24 mouse cellular contexts compared by ENCODE assay signal in genomic region chr2:92124523-92124922, GRCm38 (mm10).
"Had no signal": no experiment of that assay in that cellular context is flagged by ENCODE, and none has a peak within 500 bp of the region (broad histone marks: within the 10 kb centered on the region; RNA-seq: fewer than 3 reads in every experiment).

No protein-coding gene starts in this region.

- DNase-seq: gastrocnemius, postnatal 14 days; gastrocnemius, postnatal 36 days; heart, adult 2 months; heart, postnatal 14 days; heart, postnatal 36 days; kidney, adult 18-20 months; kidney, adult 8-10 months; kidney, postnatal 10 days; kidney, postnatal 25 days; layer of hippocampus, adult 9-11 months; layer of hippocampus, postnatal 36 days; left cerebral cortex, postnatal 4 days had no signal

- H3K27ac ChIP-seq: heart, adult 2 months; heart, embryonic 13.5 days; heart, embryonic 15.5 days; hindbrain, embryonic 10.5 days; hindbrain, embryonic 12.5 days; hindbrain, embryonic 14.5 days; intestine, embryonic 15.5 days; limb, embryonic 13.5 days; limb, embryonic 15.5 days; liver, embryonic 12.5 days had no signal

- H3K4me1 ChIP-seq: heart, embryonic 13.5 days; heart, embryonic 15.5 days; hindbrain, embryonic 10.5 days; hindbrain, embryonic 12.5 days; intestine, embryonic 15.5 days; limb, embryonic 13.5 days; limb, embryonic 15.5 days; liver, embryonic 12.5 days had no signal

- ATAC-seq: hindbrain, embryonic 16.5 days; inflammation-experienced regulatory T-cells, adult 6 months; intestine, embryonic 15.5 days; intestine, postnatal 0 days; liver, embryonic 12.5 days had no signal

- H3K4me3 ChIP-seq: heart, adult 2 months; heart, embryonic 13.5 days; heart, embryonic 15.5 days; hindbrain, embryonic 10.5 days; hindbrain, embryonic 12.5 days; intestine, embryonic 15.5 days; limb, embryonic 13.5 days; limb, embryonic 15.5 days; liver, embryonic 12.5 days had no signal

- H3K27me3 ChIP-seq: heart, embryonic 13.5 days; heart, embryonic 15.5 days; hindbrain, embryonic 12.5 days; intestine, embryonic 15.5 days; limb, embryonic 13.5 days; limb, embryonic 15.5 days; liver, embryonic 12.5 days had no signal

- H3K36me3 ChIP-seq: heart, embryonic 13.5 days; heart, embryonic 15.5 days; hindbrain, embryonic 10.5 days; hindbrain, embryonic 12.5 days; intestine, embryonic 15.5 days; limb, embryonic 13.5 days; limb, embryonic 15.5 days; liver, embryonic 12.5 days had no signal
